In the genomic region with DNA sequence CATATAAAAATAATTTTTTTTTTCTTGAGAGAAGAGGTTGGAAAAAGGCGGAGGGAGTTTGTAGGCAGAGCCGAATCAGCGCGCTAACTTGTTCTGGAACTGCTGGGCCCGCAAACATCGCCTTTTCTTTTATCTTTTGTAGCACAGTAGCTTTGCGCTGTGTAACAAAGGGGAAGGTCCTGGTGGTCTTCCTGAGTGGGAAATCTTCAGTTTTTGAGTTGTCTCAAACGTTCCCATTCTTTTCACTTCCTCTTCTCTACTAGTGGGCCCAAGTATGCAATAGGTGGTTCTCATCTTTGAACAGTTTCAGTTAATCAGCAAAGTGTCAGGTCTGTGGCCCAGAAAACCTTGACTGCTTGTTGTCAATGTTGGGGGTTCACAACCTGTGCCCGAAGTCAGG, we compare ENCODE assay signal across 9 mouse cellular contexts. TPM values are rescaled to one million over a fixed set of nuclear protein-coding genes. Genes with fewer than 3 reads are reported as not detected.
DNase-seq lines count a peak whose midpoint lies in the region; ATAC-seq and TF ChIP-seq lines count a peak whose summit lies in the region.
"Had no signal": no experiment of that assay in that cellular context is flagged by ENCODE, and none has a peak within 500 bp of the region (broad histone marks: within the 10 kb centered on the region; RNA-seq: fewer than 3 reads in every experiment).

No protein-coding gene starts in this region.

- intact Hi-C loops in left cerebral cortex, postnatal 10 days (cut with DNase I): loop anchor here (5.0 kb wide), 1 partner anchor 52 kb away; a partner anchor contains a TSS

- H3K4me2 ChIP-seq in hindbrain, embryonic 14.5 days (replicated peaks): peak overlapping the region; percentile 100
- H3K4me2 ChIP-seq in midbrain, embryonic 13.5 days (replicated peaks): peak overlapping the region; percentile 100

- 28% methylated on average over 9 of the region's 9 CpGs for WGBS in kidney, adult 2 months
- 24% methylated on average over 9 of the region's 9 CpGs for whole genome bisulfite sequencing in bone marrow, adult 2 months
- WGBS in hindbrain, embryonic 14.5 days: 28% methylated on average over 9 of the region's 9 CpGs
- WGBS in midbrain, embryonic 13.5 days: 32% methylated on average over 9 of the region's 9 CpGs

- no peaks in the 10 kb centered on the region for H3K27me3 ChIP-seq in kidney, adult 2 months (replicated peaks; ENCODE audit: control insufficient read depth, insufficient read depth, low read length)
- H3K27me3 ChIP-seq in hindbrain, embryonic 14.5 days (ENCODE audit: control insufficient read depth, insufficient read depth, low read length): no peaks in the 10 kb centered on the region
- H3K27me3 ChIP-seq in midbrain, embryonic 13.5 days: no peaks in the 10 kb centered on the region; the same call in 1 of the 2 replicates
- H3K27me3 ChIP-seq: Patski had no signal

- no peak for TF ChIP-seq POLR2A in kidney, adult 2 months (IDR thresholded peaks at IDR 0.05; ENCODE audit: low read depth, low read length)
- no peak for TF ChIP-seq POLR2A in bone marrow, adult 2 months (IDR thresholded peaks at IDR 0.05; ENCODE audit: borderline replicate concordance, control insufficient read depth, low read depth, low read length)

- H3K36me3 ChIP-seq in kidney, adult 2 months (ENCODE audit: control insufficient read depth, insufficient read depth, low read length): no peaks in the 10 kb centered on the region
- peaks cover 9% of the 10 kb centered on the region for H3K36me3 ChIP-seq in hindbrain, embryonic 14.5 days (replicated peaks; ENCODE audit: control insufficient read depth, insufficient read depth)
- H3K36me3 ChIP-seq in midbrain, embryonic 13.5 days: peaks cover 9% of the 10 kb centered on the region

- no peaks in the 10 kb centered on the region for H3K9me3 ChIP-seq in hindbrain, embryonic 14.5 days (ENCODE audit: control insufficient read depth, low read length)
- H3K9me3 ChIP-seq in midbrain, embryonic 13.5 days: no peaks in the 10 kb centered on the region

- H3K27ac ChIP-seq in kidney, adult 2 months (ENCODE audit: insufficient read depth, low read depth, low read length): peak overlapping the region; percentile 46; the same call in 1 of the 2 replicates
- H3K27ac ChIP-seq in bone marrow, adult 2 months (ENCODE audit: control insufficient read depth, insufficient read depth, low read depth, low read length, poor library complexity): no peak overlapping the region
- peak overlapping the region; percentile 40; the same call in 1 of the 2 replicates for H3K27ac ChIP-seq in hindbrain, embryonic 14.5 days
- no peak overlapping the region for H3K27ac ChIP-seq in midbrain, embryonic 13.5 days

- no peak for TF ChIP-seq CTCF in kidney, adult 2 months (conservative IDR thresholded peaks at IDR 0.05; ENCODE audit: insufficient read depth, insufficient read length, low read depth, low read length)
- TF ChIP-seq CTCF in bone marrow, adult 2 months (IDR thresholded peaks at IDR 0.05; ENCODE audit: control insufficient read depth, insufficient read depth, low read length): no peak

- ATAC-seq in hindbrain, embryonic 14.5 days (ENCODE audit: low FRiP score): no peak; the same call in 1 of the 2 replicates
- peak; percentile 4; the same call in 1 of the 2 replicates for ATAC-seq in midbrain, embryonic 13.5 days
- no peak for ATAC-seq in cerebellum, adult (ENCODE audit: insufficient number of reproducible peaks, low FRiP score, low TSS enrichment)

- peak overlapping the region; percentile 32; the same call in 1 of the 2 replicates for H3K9ac ChIP-seq in hindbrain, embryonic 14.5 days
- peak overlapping the region; percentile 57; the same call in 1 of the 2 replicates for H3K9ac ChIP-seq in midbrain, embryonic 13.5 days (replicated peaks)

- DNase-seq in kidney, adult 2 months: no peak
- DNase-seq in kidney, adult 11 months: no peak
- no peak for DNase-seq in hindbrain, embryonic 14.5 days (ENCODE audit: low spot score)
- DNase-seq in left cerebral cortex, adult 9 months (ENCODE audit: low spot score in 2 of 2): no peak
- DNase-seq in left cerebral cortex, postnatal 10 days (ENCODE audit: extremely low spot score in 1 of 2, low spot score in 2 of 2): no peak

- peaks cover 10% of the 10 kb centered on the region for H3K4me1 ChIP-seq in kidney, adult 2 months (ENCODE audit: control insufficient read depth, insufficient read depth, low read length)
- peaks cover 6% of the 10 kb centered on the region for H3K4me1 ChIP-seq in bone marrow, adult 2 months (ENCODE audit: control insufficient read depth, insufficient read depth, low read length)
- peaks cover 26% of the 10 kb centered on the region for H3K4me1 ChIP-seq in hindbrain, embryonic 14.5 days (replicated peaks; ENCODE audit: control insufficient read depth, insufficient read depth, low read length)
- H3K4me1 ChIP-seq in midbrain, embryonic 13.5 days (replicated peaks): peaks cover 38% of the 10 kb centered on the region

- H3K4me3 ChIP-seq in kidney, adult 2 months (ENCODE audit: insufficient read depth, low read depth, low read length): peak overlapping the region; percentile 24; the same call in 1 of the 2 replicates
- peak overlapping the region; percentile 19 for H3K4me3 ChIP-seq in bone marrow, adult 2 months (replicated peaks; ENCODE audit: control insufficient read depth, low read depth, low read length)
- H3K4me3 ChIP-seq in hindbrain, embryonic 14.5 days (replicated peaks; ENCODE audit: low read length): peak overlapping the region; percentile 64
- peak overlapping the region; percentile 77 for H3K4me3 ChIP-seq in midbrain, embryonic 13.5 days (replicated peaks)

RNA-seq across cellular contexts. Expression of a gene that starts 0.5 kb away (rescaled TPM):
- 3.9 TPM in 2 replicates for polyA plus RNA-seq in kidney, adult 2 months (2012; rRNA removed)
- 4.4 and 5.8 TPM in 2 replicates for polyA plus RNA-seq in bone marrow, adult 2 months (2011; ENCODE audit: insufficient read depth, insufficient read length, low replicate concordance, missing spikeins)
- 11.6 and 12.8 TPM in 2 replicates for polyA plus RNA-seq in hindbrain, embryonic 14.5 days (2014; fragmentation: Nextera tagmentation; extraction: Ambion mirVana)
- polyA plus RNA-seq in midbrain, embryonic 13.5 days (2015; fragmentation: Nextera tagmentation; extraction: Ambion mirVana): 15.5 and 16.2 TPM in 2 replicates
- total RNA-seq in left cerebral cortex, postnatal 10 days (2021): 10 to 100 TPM in 1 of 2 experiments, 1 to 10 TPM in 1; 9.6 to 10.2 TPM

RNA-seq across cellular contexts. Expression of a gene that starts 12.6 kb away (rescaled TPM):
- 0.05 TPM in 1 of 2 replicates, not detected in the other for polyA plus RNA-seq in kidney, adult 2 months (2012; rRNA removed)
- not detected in 2 replicates for polyA plus RNA-seq in bone marrow, adult 2 months (2011; ENCODE audit: insufficient read depth, insufficient read length, low replicate concordance, missing spikeins)
- 0.23 and 0.24 TPM in 2 replicates for polyA plus RNA-seq in hindbrain, embryonic 14.5 days (2014; fragmentation: Nextera tagmentation; extraction: Ambion mirVana)
- 0.22 and 0.24 TPM in 2 replicates for polyA plus RNA-seq in midbrain, embryonic 13.5 days (2015; fragmentation: Nextera tagmentation; extraction: Ambion mirVana)
- total RNA-seq in left cerebral cortex, postnatal 10 days (2021): under 1 TPM; 0.21 to 0.34 TPM

RNA-seq across cellular contexts. Expression of a gene that starts 24.9 kb away (rescaled TPM):
- 0.18 TPM in 1 of 2 replicates, not detected in the other for polyA plus RNA-seq in kidney, adult 2 months (2012; rRNA removed)
- not detected in 2 replicates for polyA plus RNA-seq in bone marrow, adult 2 months (2011; ENCODE audit: insufficient read depth, insufficient read length, low replicate concordance, missing spikeins)
- not detected in 2 replicates for polyA plus RNA-seq in hindbrain, embryonic 14.5 days (2014; fragmentation: Nextera tagmentation; extraction: Ambion mirVana)
- polyA plus RNA-seq in midbrain, embryonic 13.5 days (2015; fragmentation: Nextera tagmentation; extraction: Ambion mirVana): not detected in 2 replicates
- total RNA-seq in left cerebral cortex, postnatal 10 days (2021): not detected
- polyA plus RNA-seq: Patski had no signal

RNA-seq across cellular contexts. Expression of a gene that starts 29.1 kb away (rescaled TPM):
- polyA plus RNA-seq in kidney, adult 2 months (2012; rRNA removed): 0.05 TPM in 1 of 2 replicates, not detected in the other
- polyA plus RNA-seq in bone marrow, adult 2 months (2011; ENCODE audit: insufficient read depth, insufficient read length, low replicate concordance, missing spikeins): not detected in 2 replicates
- polyA plus RNA-seq in hindbrain, embryonic 14.5 days (2014; fragmentation: Nextera tagmentation; extraction: Ambion mirVana): 0.30 and 0.47 TPM in 2 replicates
- polyA plus RNA-seq in midbrain, embryonic 13.5 days (2015; fragmentation: Nextera tagmentation; extraction: Ambion mirVana): not detected in 2 replicates
- not detected for total RNA-seq in left cerebral cortex, postnatal 10 days (2021)

RNA-seq across cellular contexts. Expression of a gene that starts 43.5 kb away (rescaled TPM):
- not detected in 2 replicates for polyA plus RNA-seq in kidney, adult 2 months (2012; rRNA removed)
- not detected in 2 replicates for polyA plus RNA-seq in bone marrow, adult 2 months (2011; ENCODE audit: insufficient read depth, insufficient read length, low replicate concordance, missing spikeins)
- not detected in 2 replicates for polyA plus RNA-seq in hindbrain, embryonic 14.5 days (2014; fragmentation: Nextera tagmentation; extraction: Ambion mirVana)
- not detected in 2 replicates for polyA plus RNA-seq in midbrain, embryonic 13.5 days (2015; fragmentation: Nextera tagmentation; extraction: Ambion mirVana)
- total RNA-seq in left cerebral cortex, postnatal 10 days (2021): not detected
- polyA plus RNA-seq: Patski had no signal

Comparison
In these comparisons a context has a peak if more than half of its experiments do, and no peak if none do; other contexts are left out.
1. H3K27ac ChIP-seq: peak in kidney, adult 2 months (single experiment) and hindbrain, embryonic 14.5 days (single experiment); none in bone marrow, adult 2 months (single experiment) and midbrain, embryonic 13.5 days (single experiment).
2. H3K4me3 ChIP-seq: peak in every context shown above with its lines; median percentile 77 in midbrain, embryonic 13.5 days; 64 in hindbrain, embryonic 14.5 days; 24 in kidney, adult 2 months; 19 in bone marrow, adult 2 months.